In genomic region chr11:68902047-68902364, GRCm38 (mm10) we compare ENCODE assay signal across 9 mouse cellular contexts. TPM values are rescaled to one million over a fixed set of nuclear protein-coding genes. Genes with fewer than 3 reads are reported as not detected.
DNase-seq lines count a peak whose midpoint lies in the region; ATAC-seq and TF ChIP-seq lines count a peak whose summit lies in the region.
"Had no signal": no experiment of that assay in that cellular context is flagged by ENCODE, and none has a peak within 500 bp of the region (broad histone marks: within the 10 kb centered on the region; RNA-seq: fewer than 3 reads in every experiment).

No protein-coding gene starts in this region.

- H3K4me1 ChIP-seq in lung, embryonic 15.5 days: peaks cover 21% of the 10 kb centered on the region
- peaks cover 23% of the 10 kb centered on the region for H3K4me1 ChIP-seq in embryonic facial prominence, embryonic 15.5 days
- 0 out of 2 replicates have a peak, but pooled peaks cover 3% of the 10 kb centered on the region for H3K4me1 ChIP-seq in intestine, postnatal 0 days (replicated peaks; ENCODE audit: control insufficient read depth, insufficient read depth, low read length)
- peaks cover 7% of the 10 kb centered on the region for H3K4me1 ChIP-seq in neural tube, embryonic 14.5 days (ENCODE audit: control insufficient read depth, insufficient read depth, low read length)

- no peaks in the 10 kb centered on the region for H3K9me3 ChIP-seq in lung, embryonic 15.5 days
- H3K9me3 ChIP-seq in embryonic facial prominence, embryonic 15.5 days (replicated peaks): no peaks in the 10 kb centered on the region
- no peaks in the 10 kb centered on the region for H3K9me3 ChIP-seq in intestine, postnatal 0 days (ENCODE audit: control insufficient read depth)
- no peaks in the 10 kb centered on the region for H3K9me3 ChIP-seq in neural tube, embryonic 14.5 days (ENCODE audit: control insufficient read depth, low read length)

- no peak for DNase-seq in lung, postnatal 36 days
- no peak for DNase-seq in retina, postnatal 1 day
- no peak for DNase-seq in left cerebral cortex, postnatal 10 days (ENCODE audit: extremely low spot score in 1 of 2, low spot score in 2 of 2)
- no peak for DNase-seq in layer of hippocampus, adult 9-10 months (ENCODE audit: low spot score)

- peak overlapping the region; percentile 98 for H3K9ac ChIP-seq in lung, embryonic 15.5 days
- H3K9ac ChIP-seq in embryonic facial prominence, embryonic 15.5 days: peak overlapping the region; percentile 99
- H3K9ac ChIP-seq in intestine, postnatal 0 days (ENCODE audit: low read depth, low read length): peak overlapping the region; percentile 94
- peak overlapping the region; percentile 76 for H3K9ac ChIP-seq in neural tube, embryonic 14.5 days (replicated peaks; ENCODE audit: low read depth, low read length)

- H3K27me3 ChIP-seq in lung, embryonic 15.5 days: peaks cover 5% of the 10 kb centered on the region; the same call in 1 of the 2 replicates
- 0 out of 2 replicates have a peak, but pooled peaks cover 3% of the 10 kb centered on the region for H3K27me3 ChIP-seq in embryonic facial prominence, embryonic 15.5 days
- H3K27me3 ChIP-seq in intestine, postnatal 0 days (replicated peaks; ENCODE audit: control insufficient read depth, insufficient read depth, low read length): no peaks in the 10 kb centered on the region
- H3K27me3 ChIP-seq in neural tube, embryonic 14.5 days (ENCODE audit: control insufficient read depth, insufficient read depth, low read length): no peaks in the 10 kb centered on the region

- WGBS in lung, embryonic 15.5 days: under 1% methylated on average over 10 of the region's 10 CpGs
- under 1% methylated on average over 10 of the region's 10 CpGs for WGBS in embryonic facial prominence, embryonic 15.5 days
- WGBS in intestine, postnatal 0 days: 0% methylated on average over 10 of the region's 10 CpGs
- under 1% methylated on average over 10 of the region's 10 CpGs for WGBS in neural tube, embryonic 14.5 days

- no peak for TF ChIP-seq CTCF in intestine, postnatal 0 days (IDR thresholded peaks at IDR 0.05; ENCODE audit: low read depth)

- peak overlapping the region; percentile 65 for H3K4me2 ChIP-seq in lung, embryonic 15.5 days
- peak overlapping the region; percentile 55 for H3K4me2 ChIP-seq in embryonic facial prominence, embryonic 15.5 days (replicated peaks)
- peak overlapping the region; percentile 77 for H3K4me2 ChIP-seq in intestine, postnatal 0 days (replicated peaks; ENCODE audit: low read depth)
- H3K4me2 ChIP-seq in neural tube, embryonic 14.5 days (ENCODE audit: low read depth, low read length): peak overlapping the region; percentile 62

- peak overlapping the region; percentile 95 for H3K4me3 ChIP-seq in lung, embryonic 15.5 days
- peak overlapping the region; percentile 94 for H3K4me3 ChIP-seq in embryonic facial prominence, embryonic 15.5 days (replicated peaks)
- H3K4me3 ChIP-seq in intestine, postnatal 0 days (ENCODE audit: low read depth, low read length): peak overlapping the region; percentile 74
- H3K4me3 ChIP-seq in neural tube, embryonic 14.5 days (ENCODE audit: low read depth, low read length): peak overlapping the region; percentile 72

- H3K36me3 ChIP-seq in lung, embryonic 15.5 days: peaks cover 43% of the 10 kb centered on the region
- peaks cover 37% of the 10 kb centered on the region for H3K36me3 ChIP-seq in embryonic facial prominence, embryonic 15.5 days
- peaks cover 32% of the 10 kb centered on the region for H3K36me3 ChIP-seq in intestine, postnatal 0 days (ENCODE audit: control insufficient read depth, insufficient read depth)
- H3K36me3 ChIP-seq in neural tube, embryonic 14.5 days (ENCODE audit: control insufficient read depth, insufficient read depth, low read length): peaks cover 41% of the 10 kb centered on the region

- H3K27ac ChIP-seq in lung, embryonic 15.5 days: peak overlapping the region; percentile 88
- peak overlapping the region; percentile 95 for H3K27ac ChIP-seq in embryonic facial prominence, embryonic 15.5 days (replicated peaks)
- peak overlapping the region; percentile 74 for H3K27ac ChIP-seq in intestine, postnatal 0 days (ENCODE audit: low read depth, low read length)
- peak overlapping the region; percentile 83 for H3K27ac ChIP-seq in neural tube, embryonic 14.5 days (ENCODE audit: low read depth, low read length)

- intact Hi-C loops in left cerebral cortex, postnatal 10 days (cut with DNase I): no loop called here

- ATAC-seq in lung, embryonic 15.5 days (ENCODE audit: borderline replicate concordance, extremely low read depth, low FRiP score, low TSS enrichment): no peak
- ATAC-seq in embryonic facial prominence, embryonic 15.5 days (ENCODE audit: insufficient number of reproducible peaks, low FRiP score, low TSS enrichment, low read depth): no peak
- no peak for ATAC-seq in intestine, postnatal 0 days
- no peak for ATAC-seq in neural tube, embryonic 14.5 days (ENCODE audit: low read depth)

RNA-seq across cellular contexts. Expression of gene Rpl26, which starts 0.6 kb away (rescaled TPM):
- polyA plus RNA-seq in lung, embryonic 15.5 days (2015; fragmentation: Nextera tagmentation; extraction: Ambion mirVana): 880 and 922 TPM in 2 replicates
- 985 and 994 TPM in 2 replicates for polyA plus RNA-seq in embryonic facial prominence, embryonic 15.5 days (2015; fragmentation: Nextera tagmentation; extraction: Ambion mirVana)
- 623 and 626 TPM in 2 replicates for polyA plus RNA-seq in intestine, postnatal 0 days (2015; fragmentation: Nextera tagmentation; extraction: Ambion mirVana)
- 594 and 606 TPM in 2 replicates for polyA plus RNA-seq in neural tube, embryonic 14.5 days (2014; fragmentation: Nextera tagmentation; extraction: Ambion mirVana)
- 100 to 1,000 TPM; 701 to 756 TPM for total RNA-seq in left cerebral cortex, postnatal 10 days (2021)

RNA-seq across cellular contexts. Expression of gene Rnf222, which starts 13.7 kb away (rescaled TPM):
- 0.16 TPM in 2 replicates for polyA plus RNA-seq in lung, embryonic 15.5 days (2015; fragmentation: Nextera tagmentation; extraction: Ambion mirVana)
- 3.4 and 3.5 TPM in 2 replicates for polyA plus RNA-seq in embryonic facial prominence, embryonic 15.5 days (2015; fragmentation: Nextera tagmentation; extraction: Ambion mirVana)
- 0.04 and 0.13 TPM in 2 replicates for polyA plus RNA-seq in intestine, postnatal 0 days (2015; fragmentation: Nextera tagmentation; extraction: Ambion mirVana)
- not detected in 2 replicates for polyA plus RNA-seq in neural tube, embryonic 14.5 days (2014; fragmentation: Nextera tagmentation; extraction: Ambion mirVana)
- total RNA-seq in left cerebral cortex, postnatal 10 days (2021): not detected
- polyA plus RNA-seq: urinary bladder, adult 2 months had no signal

RNA-seq across cellular contexts. Expression of gene Odf4, which starts 24.9 kb away (rescaled TPM):
- not detected in 2 replicates for polyA plus RNA-seq in lung, embryonic 15.5 days (2015; fragmentation: Nextera tagmentation; extraction: Ambion mirVana)
- not detected in 2 replicates for polyA plus RNA-seq in embryonic facial prominence, embryonic 15.5 days (2015; fragmentation: Nextera tagmentation; extraction: Ambion mirVana)
- not detected in 2 replicates for polyA plus RNA-seq in intestine, postnatal 0 days (2015; fragmentation: Nextera tagmentation; extraction: Ambion mirVana)
- polyA plus RNA-seq in neural tube, embryonic 14.5 days (2014; fragmentation: Nextera tagmentation; extraction: Ambion mirVana): 0.89 and 1.3 TPM in 2 replicates
- 1 to 10 TPM in 1 of 2 experiments, under 1 TPM in 1; 0.73 to 1.2 TPM for total RNA-seq in left cerebral cortex, postnatal 10 days (2021)
- polyA plus RNA-seq: urinary bladder, adult 2 months had no signal

RNA-seq across cellular contexts. Expression of gene Ndel1, which starts 30.3 kb away (rescaled TPM):
- 72.8 and 77.1 TPM in 2 replicates for polyA plus RNA-seq in lung, embryonic 15.5 days (2015; fragmentation: Nextera tagmentation; extraction: Ambion mirVana)
- 110 and 117 TPM in 2 replicates for polyA plus RNA-seq in embryonic facial prominence, embryonic 15.5 days (2015; fragmentation: Nextera tagmentation; extraction: Ambion mirVana)
- polyA plus RNA-seq in intestine, postnatal 0 days (2015; fragmentation: Nextera tagmentation; extraction: Ambion mirVana): 63.6 and 67.6 TPM in 2 replicates
- polyA plus RNA-seq in neural tube, embryonic 14.5 days (2014; fragmentation: Nextera tagmentation; extraction: Ambion mirVana): 96.3 and 109 TPM in 2 replicates
- total RNA-seq in left cerebral cortex, postnatal 10 days (2021): 10 to 100 TPM; 91.6 to 95.6 TPM

RNA-seq across cellular contexts. Expression of gene Arhgef15, which starts 55.3 kb away (rescaled TPM):
- polyA plus RNA-seq in lung, embryonic 15.5 days (2015; fragmentation: Nextera tagmentation; extraction: Ambion mirVana): 21.2 and 24.4 TPM in 2 replicates
- polyA plus RNA-seq in embryonic facial prominence, embryonic 15.5 days (2015; fragmentation: Nextera tagmentation; extraction: Ambion mirVana): 8.0 and 9.7 TPM in 2 replicates
- 2.6 and 3.4 TPM in 2 replicates for polyA plus RNA-seq in intestine, postnatal 0 days (2015; fragmentation: Nextera tagmentation; extraction: Ambion mirVana)
- 20.4 and 24.7 TPM in 2 replicates for polyA plus RNA-seq in neural tube, embryonic 14.5 days (2014; fragmentation: Nextera tagmentation; extraction: Ambion mirVana)
- 10 to 100 TPM; 21.1 to 25.3 TPM for total RNA-seq in left cerebral cortex, postnatal 10 days (2021)
